Mouse (Mus musculus) cerebellum, adult 11-12 months (tissue): ENCODE measurements around the gene Bcl7a.

Experiments
- DNase-seq: peaks from one replicate; pipeline ENCODE4 v3.0.0; 2022

Bcl7a gene

DNA sequence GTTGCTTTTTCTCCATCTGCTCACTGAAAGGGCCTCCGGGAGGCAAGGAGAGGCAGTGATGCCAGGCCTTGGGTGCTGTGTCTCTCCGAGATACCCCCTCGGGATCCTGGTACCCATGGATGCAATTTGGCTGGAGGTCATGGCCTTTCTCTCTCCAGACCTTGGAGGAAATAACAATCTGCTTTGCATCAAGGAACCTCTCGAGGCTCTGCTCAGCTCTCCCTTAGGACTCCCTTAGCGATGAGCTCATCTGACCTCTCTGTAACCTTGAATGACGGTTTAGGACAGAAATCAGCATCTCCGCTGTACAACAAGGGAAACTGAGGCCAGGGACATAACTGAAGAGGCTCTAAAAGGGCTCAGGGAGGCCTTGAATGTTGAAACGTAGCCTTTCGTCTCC lies 35.1 kb downstream of the Bcl7a start:
- no peak for DNase-seq

DNA sequence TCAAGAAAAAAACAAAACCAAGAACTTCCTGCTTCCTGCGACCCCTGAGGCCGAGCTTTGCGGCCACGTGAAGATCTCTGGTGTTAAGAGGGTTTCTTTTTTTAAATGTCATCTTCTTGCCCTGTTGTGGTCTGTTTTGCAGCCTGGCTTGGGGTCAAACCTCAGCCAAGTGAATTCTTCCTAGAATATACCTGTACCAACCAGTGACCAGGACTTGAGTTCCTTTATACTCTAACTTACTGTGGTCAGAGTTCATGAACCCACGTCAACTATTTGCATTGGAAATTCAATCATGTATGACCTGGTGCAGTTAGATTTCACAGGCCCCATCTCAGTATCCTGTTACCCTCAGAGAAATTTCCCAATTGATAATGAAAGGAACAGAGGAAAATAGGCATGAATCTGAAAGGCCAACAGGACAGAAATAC lies 35.9 kb downstream of the Bcl7a start:
- DNase-seq: no peak

DNA sequence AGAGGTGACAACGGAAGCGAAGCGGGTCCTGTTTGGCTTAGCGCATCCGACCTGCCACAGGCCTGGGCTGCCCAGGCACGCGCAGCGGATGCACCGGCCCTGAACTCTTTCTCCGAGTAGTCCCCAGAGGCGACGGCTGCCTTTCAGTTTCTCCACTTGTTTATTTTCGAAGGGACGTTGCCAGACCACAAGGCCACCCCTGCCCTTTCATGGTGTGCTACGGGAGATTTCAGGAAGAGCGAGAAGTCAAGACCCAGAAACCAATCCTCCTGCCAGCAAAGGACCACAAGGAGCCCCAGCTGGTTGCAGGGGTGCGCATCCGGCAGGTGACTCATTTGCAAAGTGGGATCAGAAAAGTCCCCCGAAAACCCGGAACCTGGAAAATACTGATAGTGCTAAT lies 38.3 kb downstream of the Bcl7a start:
- no peak for DNase-seq

DNA sequence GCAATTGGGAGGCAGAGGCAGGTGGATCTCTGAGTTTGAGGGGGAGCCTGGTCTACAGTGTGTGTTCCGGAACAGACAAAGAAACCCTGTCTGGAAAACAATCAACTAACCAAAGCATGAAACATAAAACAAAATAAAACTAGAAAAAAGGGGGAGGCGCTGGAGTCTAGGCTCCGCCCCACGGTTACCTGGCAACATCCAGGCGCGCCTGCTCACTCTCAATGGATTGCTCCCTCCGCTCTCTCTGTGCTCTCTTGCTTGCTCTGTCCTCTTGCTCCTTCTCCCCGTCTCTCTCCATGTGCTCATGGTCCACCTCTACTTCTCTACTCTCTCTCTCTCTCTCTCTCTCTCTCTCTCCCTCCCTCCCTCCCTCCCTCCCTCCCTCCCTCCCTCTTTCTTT lies 39.1 kb downstream of the Bcl7a start:
- DNase-seq: no peak

DNA sequence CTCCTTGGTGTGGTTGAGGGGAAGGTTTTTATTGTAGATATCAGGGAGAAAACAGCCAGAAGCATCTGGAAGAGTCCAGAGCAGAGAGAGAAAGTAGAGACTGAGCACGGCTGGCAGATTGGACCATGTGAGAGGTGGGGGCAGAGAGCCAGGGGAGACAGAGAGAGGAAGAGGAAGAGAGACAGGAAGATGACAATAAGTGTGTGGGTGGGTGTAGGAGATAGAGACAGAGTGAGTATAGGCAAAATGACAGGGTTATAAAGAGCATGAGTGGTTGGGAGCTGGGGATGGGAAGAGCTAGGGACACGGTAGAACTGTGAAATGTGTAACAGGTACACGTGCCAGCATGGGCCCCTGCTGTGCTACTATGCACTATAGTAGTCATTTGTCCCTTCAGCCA lies 44.8 kb downstream of the Bcl7a start:
- DNase-seq: no peak

DNA sequence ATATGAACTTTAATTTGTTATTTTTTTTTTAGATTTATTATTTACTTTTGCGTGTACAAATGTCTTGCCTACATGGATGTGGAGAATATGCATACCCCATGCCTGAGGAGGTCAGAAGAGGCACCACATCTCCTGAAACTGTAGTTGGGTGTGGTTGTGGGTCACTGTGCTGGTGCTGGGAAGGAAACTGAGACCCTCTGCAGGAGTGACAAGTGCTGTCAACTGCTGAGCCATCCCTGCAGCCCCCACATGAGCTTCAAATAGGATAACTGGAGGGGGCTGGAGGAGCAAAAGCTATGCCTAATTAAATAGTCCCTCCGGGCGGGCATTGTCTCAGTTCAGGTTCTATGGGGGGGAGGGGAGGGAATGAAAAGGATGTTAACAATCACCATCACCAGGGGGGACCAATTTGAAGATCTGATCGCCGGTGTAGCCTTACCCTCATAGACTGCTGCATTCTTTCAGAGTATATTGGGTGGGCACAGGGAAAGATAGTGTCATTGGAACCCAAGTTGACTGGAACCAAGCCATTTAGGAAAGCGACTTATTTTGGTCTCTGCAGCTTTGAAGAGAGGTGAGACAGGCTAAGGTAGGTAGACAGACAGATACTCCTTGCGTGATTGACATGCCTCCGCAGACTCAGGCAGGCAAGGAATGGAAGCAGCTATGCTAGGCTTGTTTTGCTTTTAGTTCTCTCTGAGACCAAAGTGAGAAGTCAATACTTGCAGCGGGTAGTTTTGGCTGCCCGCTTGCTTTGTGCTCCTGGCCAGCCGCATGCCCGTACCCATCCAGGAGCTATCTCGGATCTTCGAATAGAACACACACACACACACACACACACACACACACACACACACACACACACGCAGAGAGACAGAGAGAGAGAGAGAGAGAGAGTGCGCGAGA lies 47.2 kb downstream of the Bcl7a start:
- no peak for DNase-seq

DNA sequence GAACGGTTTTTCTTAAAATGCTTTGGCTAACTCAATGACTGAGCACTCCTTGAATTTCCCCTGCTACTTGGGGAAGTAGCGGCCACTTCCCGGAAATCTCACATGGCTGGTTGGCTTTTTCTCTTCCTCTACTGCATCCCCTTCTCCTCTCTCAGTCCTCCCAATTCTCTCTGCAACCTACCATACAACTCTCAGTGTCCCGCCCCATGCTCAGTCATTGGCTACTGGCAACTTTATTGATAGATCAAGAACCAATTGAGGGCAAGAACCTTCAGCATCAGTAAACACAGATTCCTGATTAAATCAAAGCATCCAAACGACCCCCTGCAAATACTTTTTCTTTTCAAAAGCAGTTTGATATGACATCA lies 47.8 kb downstream of the Bcl7a start:
- peak; percentile 35 for DNase-seq

DNA sequence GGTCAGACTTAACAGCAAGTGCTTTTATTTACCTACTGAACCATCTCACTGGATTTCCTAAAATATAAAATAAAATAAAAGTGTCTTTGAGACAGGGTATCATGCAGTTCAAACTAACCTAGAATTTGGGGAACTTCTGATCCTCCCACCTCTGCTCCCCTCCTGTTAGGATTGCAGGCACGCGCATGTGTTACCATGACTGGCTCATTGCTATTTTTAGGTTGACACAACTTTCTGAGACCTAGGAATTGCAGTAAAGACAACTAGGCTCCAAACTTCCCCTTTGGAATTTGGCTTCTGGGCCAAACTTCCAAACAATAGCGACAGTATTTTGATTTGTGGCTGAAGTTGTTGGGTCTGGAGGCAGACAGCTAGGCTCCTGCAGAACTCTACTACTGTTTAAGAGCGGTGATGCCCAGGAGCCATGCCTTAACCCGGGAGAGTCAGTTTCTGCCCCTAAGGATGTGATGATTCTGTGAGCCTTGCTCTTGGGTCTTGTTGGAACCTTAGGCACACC lies 50.2 kb downstream of the Bcl7a start:
- no peak for DNase-seq

DNA sequence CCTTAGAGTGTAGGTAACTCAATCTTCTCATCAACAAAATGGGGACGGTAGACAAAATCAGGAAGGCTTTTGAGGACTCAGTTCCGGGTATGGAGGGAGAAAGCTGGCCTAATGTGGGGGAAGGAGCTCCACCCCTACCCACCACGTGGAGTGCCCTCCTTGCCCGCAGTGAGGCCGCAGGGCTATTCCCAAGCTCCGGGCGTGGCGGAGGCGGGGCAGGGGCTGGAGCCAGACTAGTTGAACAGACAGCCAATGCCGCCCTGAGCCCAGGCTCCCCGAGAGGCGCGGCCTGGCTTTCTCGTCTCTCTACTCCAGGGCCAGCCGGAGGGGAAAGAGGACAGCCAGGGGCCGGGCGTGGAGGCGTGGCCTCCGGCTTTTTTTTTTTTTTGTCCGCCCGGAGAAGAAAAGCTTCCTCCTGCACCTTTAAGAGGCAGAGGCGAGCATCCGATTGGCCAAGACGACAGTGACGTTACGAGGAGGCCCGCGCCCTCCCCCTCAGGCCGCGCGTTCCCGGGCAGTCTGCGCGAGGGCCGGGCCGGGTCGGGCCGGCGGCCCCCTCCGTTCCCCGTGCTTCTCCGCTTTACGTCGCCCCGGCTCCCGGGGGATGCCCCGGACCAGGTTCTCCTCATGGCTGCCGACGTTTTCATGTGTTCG lies 50.8 kb downstream of the Bcl7a start, which contains the start of gene Mlxip:
TSS of gene Mlxip (plus strand) at position 496 of the 654 bp plus-strand sequence.
- DNase-seq: peak; percentile 91

DNA sequence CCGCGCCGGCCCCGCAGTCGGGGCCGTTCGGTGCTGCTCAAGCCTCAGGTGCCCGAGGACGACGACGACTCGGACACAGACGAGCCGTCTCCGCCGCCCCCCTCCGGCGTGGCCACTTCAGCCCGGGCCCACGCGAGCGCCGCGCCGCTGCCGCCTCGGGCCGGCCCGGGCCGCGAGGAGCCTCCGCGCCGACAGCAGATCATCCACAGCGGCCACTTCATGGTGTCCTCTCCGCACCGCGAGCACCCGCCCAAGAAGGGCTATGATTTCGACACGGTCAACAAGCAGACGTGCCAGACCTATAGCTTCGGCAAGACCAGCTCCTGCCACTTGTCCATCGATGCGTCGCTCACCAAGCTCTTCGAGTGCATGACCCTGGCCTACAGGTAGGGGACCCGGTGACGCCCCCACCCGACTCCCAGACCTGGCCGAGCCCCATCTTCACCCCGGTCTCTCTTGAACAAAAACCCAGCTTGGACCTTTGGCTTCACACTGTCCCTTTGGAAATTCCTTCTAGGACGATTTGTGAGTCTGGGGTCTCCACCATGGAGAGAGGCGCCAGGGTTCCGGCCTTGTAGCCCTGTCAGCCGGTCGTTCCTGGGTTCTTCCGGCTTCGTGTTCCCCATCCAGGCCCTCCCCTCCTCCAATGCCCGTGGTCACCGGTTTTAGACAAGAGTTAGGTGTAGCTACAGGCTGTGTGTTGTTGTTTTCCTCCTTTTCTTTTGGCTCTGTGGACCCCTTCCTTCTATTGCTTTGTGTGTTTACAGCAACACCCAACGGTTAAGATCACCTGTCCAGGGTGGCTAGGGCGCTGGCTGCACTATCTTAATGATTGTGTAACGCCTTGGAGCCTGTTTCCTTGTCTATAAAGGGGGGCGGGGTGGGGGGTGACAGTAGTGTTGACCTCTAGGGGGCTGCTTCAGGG lies 51.6 kb downstream of the Bcl7a start:
- peak; percentile 62 for DNase-seq

DNA sequence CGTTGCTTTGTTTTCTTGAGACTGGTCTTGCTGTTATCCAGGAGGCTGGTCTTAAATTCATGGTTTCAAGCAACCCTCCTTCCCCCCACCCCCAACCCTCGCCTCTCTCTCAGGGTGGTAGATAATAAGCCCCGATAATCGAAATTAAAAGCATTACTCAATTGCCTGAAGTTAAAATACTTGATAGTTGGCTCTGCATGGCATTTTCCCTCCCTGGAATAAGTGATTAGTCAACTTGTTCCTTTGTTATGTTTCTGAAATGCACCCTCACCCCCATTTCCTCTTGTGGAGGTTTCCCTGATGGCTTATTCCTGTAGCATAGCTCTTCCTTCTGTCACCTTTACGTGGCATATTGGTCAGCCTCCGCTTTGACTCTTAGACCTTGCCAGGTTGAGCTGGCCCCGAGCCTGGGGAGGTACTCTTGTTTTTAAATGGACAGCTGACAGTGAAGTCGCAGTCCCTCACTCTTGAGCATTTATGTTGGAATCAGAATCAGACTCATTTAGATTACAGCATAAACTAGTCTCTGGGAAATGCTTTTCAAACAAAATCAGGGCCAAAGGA lies 53.3 kb downstream of the Bcl7a start:
- peak; percentile 69 for DNase-seq

DNA sequence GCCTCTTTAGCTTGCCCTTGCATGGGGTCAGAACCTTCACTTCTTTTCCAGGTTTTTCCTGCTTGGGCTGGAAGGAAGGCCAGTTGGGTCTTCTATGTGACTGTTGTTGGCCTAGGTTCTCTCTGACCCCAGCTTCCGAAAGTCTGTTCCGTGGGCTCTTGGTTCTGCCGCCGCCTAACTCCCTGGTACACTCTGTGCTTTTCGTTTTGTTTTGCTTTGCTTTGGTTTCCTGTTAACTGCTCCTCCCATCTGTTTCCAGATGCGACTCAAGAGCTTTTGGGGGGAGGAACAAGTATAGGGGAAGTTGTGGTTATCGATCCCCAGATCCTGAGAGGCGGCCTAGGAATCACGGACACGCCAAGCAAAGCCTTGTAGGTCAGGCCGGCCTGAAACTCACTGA lies 54.2 kb downstream of the Bcl7a start:
- no peak for DNase-seq

DNA sequence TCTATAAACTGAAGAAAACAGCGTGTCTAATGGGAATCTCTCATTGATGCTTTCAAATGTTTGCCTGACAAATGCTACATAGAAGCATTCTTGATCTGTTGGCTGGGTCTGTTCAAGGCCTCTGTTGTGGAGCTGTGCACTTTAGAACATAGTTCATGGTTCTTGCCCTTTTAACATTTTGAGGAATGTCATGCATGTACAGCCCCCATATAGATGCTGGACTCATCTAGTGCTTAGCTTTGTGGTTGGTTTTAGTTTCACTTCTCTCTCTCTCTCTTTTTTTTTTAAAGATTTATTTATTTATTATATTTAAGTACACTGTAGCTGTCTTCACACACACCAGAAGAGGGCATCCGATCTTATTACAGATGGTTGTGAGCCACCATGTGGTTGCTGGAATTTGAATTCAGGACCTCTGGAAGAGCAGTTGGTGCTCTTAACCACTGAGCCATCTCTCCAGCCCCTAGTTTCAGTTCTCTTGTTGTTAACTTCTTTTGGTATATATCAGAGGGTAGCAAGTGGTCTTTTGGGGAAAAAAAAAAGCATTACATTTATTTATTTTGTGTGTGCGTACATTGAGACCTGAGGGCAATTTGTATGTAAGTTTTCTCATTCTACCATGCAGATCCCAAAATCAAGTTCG lies 55.3 kb downstream of the Bcl7a start:
- DNase-seq: no peak

DNA sequence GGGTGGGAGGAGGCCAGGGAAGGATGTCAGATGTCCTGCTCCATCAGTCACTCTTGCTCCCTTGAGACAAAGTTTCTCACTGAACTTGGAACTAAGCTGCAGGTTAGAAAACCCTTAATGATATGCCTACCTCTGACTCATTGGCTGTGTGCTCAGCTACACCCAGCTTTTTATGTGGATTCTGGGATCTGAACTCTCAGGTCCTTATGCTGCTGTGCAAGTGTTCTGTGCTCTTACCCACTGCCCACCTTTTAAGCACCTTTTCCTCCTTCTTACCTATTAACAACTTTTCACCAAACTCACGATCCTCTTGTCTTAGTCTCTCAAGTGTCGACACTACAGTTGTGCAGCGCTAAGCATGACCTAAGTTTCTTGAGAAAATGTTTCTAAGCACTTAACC lies 60.8 kb downstream of the Bcl7a start:
- DNase-seq: no peak

DNA sequence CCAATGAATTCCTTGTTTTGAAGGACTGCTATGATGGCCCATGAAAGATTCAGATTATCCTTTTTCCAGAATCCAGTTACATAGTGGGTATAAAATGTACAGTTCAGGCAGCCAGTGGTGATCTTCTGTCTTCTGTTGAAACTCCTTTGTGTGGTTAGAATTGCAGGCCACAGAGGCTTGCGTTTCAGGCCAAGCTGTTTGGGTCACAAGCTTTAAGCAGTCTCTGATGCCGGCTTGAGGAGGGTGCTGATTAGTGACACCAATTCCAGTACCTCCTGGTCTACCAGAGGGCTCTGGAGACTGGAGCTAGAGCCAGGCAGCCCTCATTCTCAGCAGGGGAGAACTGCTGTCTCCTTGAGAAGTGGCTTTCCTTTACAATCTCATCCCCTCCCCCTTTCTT lies 63.3 kb downstream of the Bcl7a start:
- DNase-seq: no peak

DNA sequence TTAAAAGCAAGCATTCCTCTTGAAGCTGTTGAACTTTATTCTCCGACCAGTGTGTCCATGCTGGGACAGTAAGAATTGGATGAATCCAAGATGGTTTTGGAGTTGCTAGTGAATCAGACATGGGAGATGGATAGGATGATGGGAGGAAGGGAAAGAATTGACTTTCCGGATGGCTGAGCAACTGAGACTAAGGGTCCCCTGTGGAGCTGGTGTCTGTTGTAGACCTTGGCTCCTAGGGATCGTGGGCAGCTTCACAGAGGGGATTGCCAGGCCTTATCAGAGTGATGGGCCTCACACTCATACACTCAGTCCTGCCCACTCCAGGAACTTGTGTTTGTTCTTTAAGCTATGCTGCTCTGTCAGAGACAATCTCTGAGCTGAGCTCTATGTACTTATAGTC lies 64.5 kb downstream of the Bcl7a start:
- DNase-seq: peak; percentile 38

DNA sequence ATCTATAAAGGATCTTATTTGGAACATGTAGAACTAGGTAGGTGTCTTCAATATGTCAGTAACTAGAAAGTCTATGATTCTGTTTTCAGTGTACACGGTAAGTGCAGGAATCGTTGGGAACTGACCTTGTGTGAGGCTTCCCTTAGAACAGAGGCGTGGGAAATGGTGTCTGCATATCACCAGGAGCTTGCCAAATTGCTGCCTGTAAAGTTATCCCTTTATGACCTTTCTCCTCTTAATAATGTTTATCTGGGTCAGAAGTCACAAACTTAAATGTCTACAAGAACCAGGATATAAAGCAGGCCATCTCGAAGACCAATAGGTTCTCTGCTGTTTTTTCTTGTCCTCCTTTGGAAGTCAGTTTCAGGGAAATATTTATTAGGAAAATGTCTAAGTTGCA lies 68.6 kb downstream of the Bcl7a start:
- no peak for DNase-seq

DNA sequence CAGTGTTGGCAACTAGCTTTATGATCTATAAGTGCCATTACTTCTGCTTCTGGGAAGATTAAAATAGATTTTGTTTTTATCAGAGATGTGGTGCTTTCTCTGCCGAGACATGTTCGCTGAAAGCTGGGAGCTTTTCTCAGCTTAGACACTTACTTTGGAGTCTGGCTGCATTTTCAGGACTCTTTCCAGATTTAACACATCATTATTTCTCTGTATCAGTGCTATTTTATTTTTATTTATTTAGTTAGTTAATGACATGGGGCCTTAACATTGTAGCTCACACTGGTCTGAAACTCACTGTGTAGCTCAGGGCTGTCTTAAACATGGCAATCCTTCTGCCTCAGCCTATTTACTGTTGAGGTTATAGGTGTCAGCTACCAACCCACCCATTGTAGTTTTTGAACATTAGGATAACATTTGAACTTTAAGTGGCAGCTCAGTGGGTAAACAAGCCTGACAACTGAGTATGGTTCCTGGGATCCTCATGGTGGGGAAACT lies 70.3 kb downstream of the Bcl7a start:
- no peak for DNase-seq

DNA sequence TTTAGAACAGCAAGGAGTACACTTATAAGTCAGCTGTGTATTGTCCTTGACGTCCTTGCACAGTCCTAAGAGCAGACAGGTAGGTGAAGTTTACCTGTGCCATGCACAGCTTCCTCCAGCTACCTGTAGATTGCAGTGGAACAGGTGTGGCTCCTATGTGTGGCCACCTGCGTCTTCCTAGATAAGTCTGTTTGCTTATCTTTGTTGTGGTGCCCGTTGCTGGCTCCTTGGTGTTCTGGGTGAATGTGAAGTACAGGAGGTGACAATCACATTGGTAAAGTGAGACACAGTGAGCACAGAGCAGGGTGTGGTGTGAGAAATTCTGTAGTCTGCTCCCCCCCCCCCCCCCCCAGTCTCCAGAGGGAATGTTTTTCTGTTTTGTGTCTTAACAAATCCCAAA lies 72.5 kb downstream of the Bcl7a start:
- DNase-seq: no peak

DNA sequence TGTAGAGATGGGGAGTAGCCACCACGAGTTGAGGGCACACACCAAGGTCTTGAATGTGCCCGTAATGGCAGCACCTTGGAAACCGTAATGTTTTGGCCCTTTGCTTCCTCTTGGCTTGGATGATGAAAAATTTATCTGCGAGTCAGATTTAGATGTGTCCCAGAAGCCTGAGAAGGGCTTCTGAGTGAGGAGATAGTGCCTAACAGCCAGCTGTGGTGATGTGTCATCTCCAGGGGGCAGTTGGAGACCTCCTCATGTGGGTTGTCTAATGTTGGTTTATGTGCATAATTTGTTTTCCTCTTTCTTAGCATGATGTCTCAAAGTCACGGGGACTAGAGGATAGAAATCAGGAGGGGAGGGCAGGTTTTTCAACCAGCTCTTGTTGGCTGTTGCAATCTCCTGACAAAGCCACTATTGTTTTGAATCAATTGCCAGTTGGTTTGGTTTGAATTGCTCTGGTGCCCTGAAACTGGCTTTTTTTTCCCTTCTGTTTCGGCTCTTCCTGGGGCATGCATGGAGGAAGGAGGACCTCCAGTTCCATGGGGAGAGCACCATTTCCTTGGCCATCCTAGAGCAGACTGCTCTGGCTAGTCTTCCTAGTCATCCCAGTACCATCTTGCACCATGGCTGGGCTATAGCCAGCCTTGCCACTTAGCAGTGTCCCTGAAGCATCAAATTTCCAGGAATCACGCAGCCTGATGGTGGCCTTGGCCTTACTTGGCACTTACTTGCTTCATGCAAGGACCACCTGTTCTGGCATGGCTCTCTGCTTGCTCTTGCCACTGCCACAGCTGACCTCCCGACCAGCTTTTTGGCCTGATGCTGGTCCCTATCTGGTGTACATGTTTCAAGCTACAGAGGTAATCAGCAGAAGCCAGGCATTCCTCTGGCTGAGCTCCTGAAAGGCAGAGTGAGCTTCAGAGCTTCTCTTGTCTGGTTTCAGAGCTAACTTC lies 73.2 kb downstream of the Bcl7a start:
- DNase-seq: no peak

DNA sequence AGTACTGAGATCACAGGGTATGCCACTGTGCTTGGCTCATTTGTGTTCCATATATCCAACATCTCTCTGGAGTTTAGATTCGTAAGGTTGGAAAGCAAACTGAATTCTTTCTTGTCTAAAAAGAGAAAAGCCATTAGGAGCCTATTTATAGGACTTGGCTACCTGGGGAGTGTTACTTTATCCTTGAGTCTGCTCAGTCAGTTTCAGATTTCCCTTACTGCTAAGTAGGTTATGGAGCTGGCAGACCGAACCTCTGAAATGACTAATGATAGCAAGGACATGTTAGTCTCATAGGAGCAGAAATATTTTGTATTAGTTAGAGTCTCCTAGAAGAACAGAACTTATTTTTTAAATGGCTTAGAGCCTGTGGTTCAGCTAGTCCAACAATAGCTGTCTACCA lies 80.3 kb downstream of the Bcl7a start:
- DNase-seq: no peak
